Mouse (Mus musculus): ENCODE measurements around the gene Zbtb7b.

GRCm38 (mm10) chr3:89355512-89355902 lies 39.1 kb downstream of the Zbtb7b start:
- TF ChIP-seq CTCF (IDR thresholded peaks at IDR 0.05; ENCODE audit: insufficient read depth, low read depth, low read length) = no peak
- TF ChIP-seq POLR2A (IDR thresholded peaks at IDR 0.05; ENCODE audit: insufficient read depth, low read depth, low read length) = no peak
